Mouse (Mus musculus): ENCODE results near the gene Glce. TPM values are rescaled to one million over a fixed set of nuclear protein-coding genes. Genes with fewer than 3 reads are reported as not detected.

Gene Glce
- polyA plus RNA-seq, 1 experiment from 2014 or later = 33.3 TPM

GRCm38 (mm10) chr9:62049166-62049565 is 73.3 kb downstream of the Glce start:
- no peak for ATAC-seq (replicated peaks; ENCODE audit: insufficient number of reproducible peaks, low FRiP score, low TSS enrichment, low read depth)
- WGBS = 71% methylated on average over 8 of the region's 8 CpGs
- H3K4me3 ChIP-seq (ENCODE audit: low read depth, low read length) = no peak overlapping the region
- no peak for DNase-seq (ENCODE audit: low spot score)
- no peak overlapping the region for H3K27ac ChIP-seq (replicated peaks; ENCODE audit: low read depth, low read length)
- no peak overlapping the region for H3K9ac ChIP-seq (replicated peaks; ENCODE audit: low read length)
- H3K27me3 ChIP-seq (ENCODE audit: control insufficient read depth, insufficient read depth, low read length) = no peaks in the 10 kb centered on the region
- no peak overlapping the region for H3K4me2 ChIP-seq (ENCODE audit: low read depth, low read length)
- H3K9me3 ChIP-seq (replicated peaks; ENCODE audit: control insufficient read depth, low read length) = no peaks in the 10 kb centered on the region
- H3K4me1 ChIP-seq (ENCODE audit: control insufficient read depth, insufficient read depth, low read length) = no peaks in the 10 kb centered on the region; the same call in 1 of the 2 replicates
- H3K36me3 ChIP-seq (replicated peaks; ENCODE audit: control insufficient read depth, insufficient read depth, low read depth, low read length) = no peaks in the 10 kb centered on the region

GRCm38 (mm10) chr9:62042167-62042566 is 80.3 kb downstream of the Glce start:
- Histone ChIP-seq H3K27ac (replicated peaks; ENCODE audit: low read depth, low read length) (no peak overlapping the region), H3K27me3 (ENCODE audit: control insufficient read depth, insufficient read depth, low read length) (no peaks in the 10 kb centered on the region), H3K9me3 (replicated peaks; ENCODE audit: control insufficient read depth, low read length) (no peaks in the 10 kb centered on the region), H3K4me3 (ENCODE audit: low read depth, low read length) (no peak overlapping the region), H3K9ac (replicated peaks; ENCODE audit: low read length) (no peak overlapping the region), H3K4me2 (ENCODE audit: low read depth, low read length) (no peak overlapping the region), H3K36me3 (replicated peaks; ENCODE audit: control insufficient read depth, insufficient read depth, low read depth, low read length) (no peaks in the 10 kb centered on the region), H3K4me1 (ENCODE audit: control insufficient read depth, insufficient read depth, low read length) (no peaks in the 10 kb centered on the region)
- 81% methylated on average over 3 of the region's 3 CpGs for WGBS
- ATAC-seq (replicated peaks; ENCODE audit: insufficient number of reproducible peaks, low FRiP score, low TSS enrichment, low read depth) (no peak), DNase-seq (ENCODE audit: low spot score) (no peak)

- H3K9ac ChIP-seq (replicated peaks; ENCODE audit: low read length) = no peak overlapping the region
- H3K4me3 ChIP-seq (ENCODE audit: low read depth, low read length) = no peak overlapping the region
- ATAC-seq (replicated peaks; ENCODE audit: insufficient number of reproducible peaks, low FRiP score, low TSS enrichment, low read depth) = no peak
- H3K36me3 ChIP-seq (replicated peaks; ENCODE audit: control insufficient read depth, insufficient read depth, low read depth, low read length) = no peaks in the 10 kb centered on the region
- H3K4me2 ChIP-seq (ENCODE audit: low read depth, low read length) = no peak overlapping the region; the same call in 1 of the 2 replicates
- DNase-seq (ENCODE audit: low spot score) = peak; percentile 92
- WGBS = 8% methylated on average over 20 of the region's 20 CpGs
- no peak overlapping the region for H3K27ac ChIP-seq (replicated peaks; ENCODE audit: low read depth, low read length)
- H3K27me3 ChIP-seq (ENCODE audit: control insufficient read depth, insufficient read depth, low read length) = no peaks in the 10 kb centered on the region
- no peaks in the 10 kb centered on the region for H3K4me1 ChIP-seq (ENCODE audit: control insufficient read depth, insufficient read depth, low read length)
- H3K9me3 ChIP-seq (replicated peaks; ENCODE audit: control insufficient read depth, low read length) = no peaks in the 10 kb centered on the region
These were observed 82.3 kb downstream of the Glce start for GRCm38 (mm10) chr9:62040008-62040608.

- WGBS = 91% methylated on average over 1 of the region's 1 CpGs
- no peaks in the 10 kb centered on the region for H3K36me3 ChIP-seq (replicated peaks; ENCODE audit: control insufficient read depth, insufficient read depth, low read depth, low read length)
- no peaks in the 10 kb centered on the region for H3K4me1 ChIP-seq (ENCODE audit: control insufficient read depth, insufficient read depth, low read length)
- H3K27ac ChIP-seq (replicated peaks; ENCODE audit: low read depth, low read length) = no peak overlapping the region
- no peak overlapping the region for H3K9ac ChIP-seq (replicated peaks; ENCODE audit: low read length)
- no peaks in the 10 kb centered on the region for H3K27me3 ChIP-seq (ENCODE audit: control insufficient read depth, insufficient read depth, low read length)
- ATAC-seq (replicated peaks; ENCODE audit: insufficient number of reproducible peaks, low FRiP score, low TSS enrichment, low read depth) (no peak), DNase-seq (ENCODE audit: low spot score) (no peak)
- no peak overlapping the region for H3K4me3 ChIP-seq (ENCODE audit: low read depth, low read length)
- H3K4me2 ChIP-seq (ENCODE audit: low read depth, low read length) = no peak overlapping the region
- no peaks in the 10 kb centered on the region for H3K9me3 ChIP-seq (replicated peaks; ENCODE audit: control insufficient read depth, low read length)
These were observed 86.6 kb downstream of the Glce start for GRCm38 (mm10) chr9:62035806-62036205.

GRCm38 (mm10) chr9:62032206-62032605 is 90.2 kb downstream of the Glce start:
- Histone ChIP-seq H3K4me2 (ENCODE audit: low read depth, low read length) (no peak overlapping the region), H3K4me1 (ENCODE audit: control insufficient read depth, insufficient read depth, low read length) (no peaks in the 10 kb centered on the region), H3K27me3 (ENCODE audit: control insufficient read depth, insufficient read depth, low read length) (peaks cover 3% of the 10 kb centered on the region), H3K9ac (replicated peaks; ENCODE audit: low read length) (no peak overlapping the region), H3K4me3 (ENCODE audit: low read depth, low read length) (no peak overlapping the region), H3K36me3 (replicated peaks; ENCODE audit: control insufficient read depth, insufficient read depth, low read depth, low read length) (no peaks in the 10 kb centered on the region), H3K27ac (replicated peaks; ENCODE audit: low read depth, low read length) (no peak overlapping the region), H3K9me3 (replicated peaks; ENCODE audit: control insufficient read depth, low read length) (no peaks in the 10 kb centered on the region)
- no peak for ATAC-seq (replicated peaks; ENCODE audit: insufficient number of reproducible peaks, low FRiP score, low TSS enrichment, low read depth)
- WGBS = 95% methylated on average over 3 of the region's 3 CpGs
- DNase-seq (ENCODE audit: low spot score) = no peak

- H3K4me3 ChIP-seq (ENCODE audit: low read depth, low read length) = no peak overlapping the region
- no peaks in the 10 kb centered on the region for H3K36me3 ChIP-seq (replicated peaks; ENCODE audit: control insufficient read depth, insufficient read depth, low read depth, low read length)
- H3K27me3 ChIP-seq (ENCODE audit: control insufficient read depth, insufficient read depth, low read length) = peaks cover 23% of the 10 kb centered on the region
- DNase-seq (ENCODE audit: low spot score) (no peak), ATAC-seq (replicated peaks; ENCODE audit: insufficient number of reproducible peaks, low FRiP score, low TSS enrichment, low read depth) (no peak)
- H3K9me3 ChIP-seq (replicated peaks; ENCODE audit: control insufficient read depth, low read length) = no peaks in the 10 kb centered on the region
- 50% methylated on average over 3 of the region's 3 CpGs for WGBS
- H3K4me1 ChIP-seq (ENCODE audit: control insufficient read depth, insufficient read depth, low read length) = peaks cover 5% of the 10 kb centered on the region; the same call in 1 of the 2 replicates
- no peak overlapping the region for H3K4me2 ChIP-seq (ENCODE audit: low read depth, low read length)
- H3K9ac ChIP-seq (replicated peaks; ENCODE audit: low read length) = no peak overlapping the region
- no peak overlapping the region for H3K27ac ChIP-seq (replicated peaks; ENCODE audit: low read depth, low read length)
These were observed 94.4 kb downstream of the Glce start for GRCm38 (mm10) chr9:62028072-62028471.

- H3K9me3 ChIP-seq (replicated peaks; ENCODE audit: control insufficient read depth, low read length) = no peaks in the 10 kb centered on the region
- under 1% methylated on average over 30 of the region's 32 CpGs for WGBS
- no peaks in the 10 kb centered on the region for H3K36me3 ChIP-seq (replicated peaks; ENCODE audit: control insufficient read depth, insufficient read depth, low read depth, low read length)
- H3K27ac ChIP-seq (replicated peaks; ENCODE audit: low read depth, low read length) = no peak within 1 kb of the TSS
- DNase-seq (ENCODE audit: low spot score) = peak; percentile 62
- peak; percentile 47; the same call in 1 of the 2 replicates for ATAC-seq (replicated peaks; ENCODE audit: insufficient number of reproducible peaks, low FRiP score, low TSS enrichment, low read depth)
- peaks cover 23% of the 10 kb centered on the region for H3K27me3 ChIP-seq (ENCODE audit: control insufficient read depth, insufficient read depth, low read length)
- peak within 1 kb of the TSS; percentile 52; the same call in 1 of the 2 replicates for H3K9ac ChIP-seq (replicated peaks; ENCODE audit: low read length)
- H3K4me2 ChIP-seq (ENCODE audit: low read depth, low read length) = peak within 1 kb of the TSS; percentile 89
- H3K4me1 ChIP-seq (ENCODE audit: control insufficient read depth, insufficient read depth, low read length) = peaks cover 5% of the 10 kb centered on the region; the same call in 1 of the 2 replicates
- peak within 1 kb of the TSS; percentile 36 for H3K4me3 ChIP-seq (ENCODE audit: low read depth, low read length)
These were observed 95.9 kb downstream of the Glce start, which contains the start of gene Paqr5 for GRCm38 (mm10) chr9:62026600-62026999. TSS of gene Paqr5 (minus strand) at chr9:62026856.

GRCm38 (mm10) chr9:62025056-62025455 is 97.4 kb downstream of the Glce start:
- no peak for DNase-seq (ENCODE audit: low spot score)
- Histone ChIP-seq H3K9me3 (replicated peaks; ENCODE audit: control insufficient read depth, low read length) (no peaks in the 10 kb centered on the region), H3K4me2 (ENCODE audit: low read depth, low read length) (no peak overlapping the region), H3K27me3 (ENCODE audit: control insufficient read depth, insufficient read depth, low read length) (peaks cover 23% of the 10 kb centered on the region), H3K9ac (replicated peaks; ENCODE audit: low read length) (no peak overlapping the region), H3K4me1 (ENCODE audit: control insufficient read depth, insufficient read depth, low read length) (peaks cover 5% of the 10 kb centered on the region; the same call in 1 of the 2 replicates), H3K4me3 (ENCODE audit: low read depth, low read length) (no peak overlapping the region), H3K27ac (replicated peaks; ENCODE audit: low read depth, low read length) (no peak overlapping the region), H3K36me3 (replicated peaks; ENCODE audit: control insufficient read depth, insufficient read depth, low read depth, low read length) (no peaks in the 10 kb centered on the region)
- WGBS = 48% methylated on average over 5 of the region's 5 CpGs
- no peak for ATAC-seq (replicated peaks; ENCODE audit: insufficient number of reproducible peaks, low FRiP score, low TSS enrichment, low read depth)

Data from embryonic facial prominence, embryonic 11.5 days (tissue).